Mouse (Mus musculus): ENCODE results near the gene Rtf2. TPM values are rescaled to one million over a fixed set of nuclear protein-coding genes. Genes with fewer than 3 reads are reported as not detected.
A peak's percentile ranks its signal among the peaks of the same experiment; 100 is the strongest.

Gene Rtf2
- polyA plus RNA-seq, 1 experiment from 2014 or later, result 95.5 TPM

DNA sequence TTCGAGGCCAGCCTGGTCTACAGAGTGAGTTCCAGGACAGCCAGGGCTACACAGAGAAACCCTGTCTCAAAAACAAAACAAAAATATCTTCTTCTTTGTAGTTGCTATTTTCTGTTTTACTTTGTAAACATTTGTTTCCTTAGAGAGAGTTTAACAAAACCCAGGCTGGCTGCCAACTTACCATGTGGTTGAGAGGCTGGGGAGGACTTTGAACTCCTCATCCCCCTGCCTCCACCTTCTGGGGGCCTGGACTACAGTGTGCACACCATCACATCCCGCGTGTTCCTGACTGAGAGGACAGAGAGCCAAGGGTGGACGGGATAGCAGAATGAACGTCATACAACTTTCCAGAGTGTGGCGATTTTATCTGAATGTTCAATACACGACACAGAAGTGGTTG lies 65.8 kb downstream of the Rtf2 start:
- 88% methylated on average over 7 of the region's 7 CpGs for WGBS
- no peak for ATAC-seq (ENCODE audit: low FRiP score)
- no peak for DNase-seq (ENCODE audit: low spot score)

DNA sequence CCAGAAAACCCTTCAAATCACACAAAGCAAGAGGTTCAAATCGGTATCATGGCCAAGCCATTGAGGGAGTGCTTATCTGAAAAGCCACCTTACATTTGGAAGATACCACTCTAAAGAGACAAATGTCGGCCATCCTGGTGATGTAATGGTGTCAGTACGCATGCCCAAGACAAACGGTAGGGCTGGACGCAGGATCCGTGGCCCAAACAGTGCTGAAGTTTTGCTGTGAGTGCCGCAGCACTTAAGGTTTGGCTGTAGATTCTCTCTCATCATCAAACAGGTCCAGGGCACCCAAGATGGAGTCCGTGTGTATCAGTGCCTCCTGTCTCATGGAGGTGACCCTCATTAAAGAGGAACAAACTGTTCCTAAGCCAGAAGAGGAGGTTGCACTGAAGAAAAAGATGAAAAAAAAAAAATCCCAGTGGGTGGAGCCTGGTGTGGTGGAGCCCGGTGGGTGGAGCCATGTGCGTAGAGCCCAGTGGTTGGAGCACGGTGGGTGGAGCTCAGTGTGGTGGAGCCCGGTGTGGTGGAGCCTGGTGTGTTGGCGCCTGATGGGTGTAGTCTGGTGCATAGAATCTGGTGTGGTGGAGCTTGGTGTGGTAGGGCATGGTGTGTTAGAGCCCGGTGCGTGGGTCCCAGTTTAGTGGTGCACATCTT lies 69.8 kb downstream of the Rtf2 start:
- H3K27me3 ChIP-seq (ENCODE audit: control insufficient read depth, insufficient read depth, low read length), result no peaks in the 10 kb centered on the region
- H3K9me3 ChIP-seq (ENCODE audit: control insufficient read depth, low read length), result no peaks in the 10 kb centered on the region
- DNase-seq (ENCODE audit: low spot score) (no peak), ATAC-seq (ENCODE audit: low FRiP score) (no peak)
- no peak overlapping the region for H3K27ac ChIP-seq (ENCODE audit: low read depth, low read length)
- H3K4me2 ChIP-seq (replicated peaks; ENCODE audit: low read depth, low read length), result no peak overlapping the region
- no peak overlapping the region for H3K4me3 ChIP-seq (ENCODE audit: low read depth, low read length)
- no peaks in the 10 kb centered on the region for H3K36me3 ChIP-seq (ENCODE audit: control insufficient read depth, insufficient read depth, low read length)
- 92% methylated on average over 15 of the region's 15 CpGs for WGBS
- no peaks in the 10 kb centered on the region for H3K4me1 ChIP-seq (replicated peaks; ENCODE audit: control insufficient read depth, insufficient read depth, low read length)
- H3K9ac ChIP-seq (ENCODE audit: low read depth, low read length), result no peak overlapping the region

More for the DNA sequence above, 65.8 kb downstream of the Rtf2 start:
- Histone ChIP-seq H3K4me2 (replicated peaks; ENCODE audit: low read depth, low read length) (no peak overlapping the region), H3K9ac (ENCODE audit: low read depth, low read length) (no peak overlapping the region), H3K4me1 (replicated peaks; ENCODE audit: control insufficient read depth, insufficient read depth, low read length) (no peaks in the 10 kb centered on the region), H3K4me3 (ENCODE audit: low read depth, low read length) (no peak overlapping the region), H3K27me3 (ENCODE audit: control insufficient read depth, insufficient read depth, low read length) (no peaks in the 10 kb centered on the region), H3K27ac (ENCODE audit: low read depth, low read length) (no peak overlapping the region), H3K36me3 (ENCODE audit: control insufficient read depth, insufficient read depth, low read length) (no peaks in the 10 kb centered on the region), H3K9me3 (ENCODE audit: control insufficient read depth, low read length) (no peaks in the 10 kb centered on the region)

GRCm38 (mm10) chr2:172510899-172511298 lies 70.5 kb downstream of the Rtf2 start:
- no peak overlapping the region for H3K27ac ChIP-seq (ENCODE audit: low read depth, low read length)
- DNase-seq (ENCODE audit: low spot score), result no peak
- no peaks in the 10 kb centered on the region for H3K9me3 ChIP-seq (ENCODE audit: control insufficient read depth, low read length)
- no peaks in the 10 kb centered on the region for H3K4me1 ChIP-seq (replicated peaks; ENCODE audit: control insufficient read depth, insufficient read depth, low read length)
- no peaks in the 10 kb centered on the region for H3K36me3 ChIP-seq (ENCODE audit: control insufficient read depth, insufficient read depth, low read length)
- no peak overlapping the region for H3K4me3 ChIP-seq (ENCODE audit: low read depth, low read length)
- ATAC-seq (ENCODE audit: low FRiP score), result no peak
- 53% methylated on average over 3 of the region's 3 CpGs for WGBS
- H3K27me3 ChIP-seq (ENCODE audit: control insufficient read depth, insufficient read depth, low read length), result no peaks in the 10 kb centered on the region
- H3K4me2 ChIP-seq (replicated peaks; ENCODE audit: low read depth, low read length), result no peak overlapping the region
- no peak overlapping the region for H3K9ac ChIP-seq (ENCODE audit: low read depth, low read length)

DNA sequence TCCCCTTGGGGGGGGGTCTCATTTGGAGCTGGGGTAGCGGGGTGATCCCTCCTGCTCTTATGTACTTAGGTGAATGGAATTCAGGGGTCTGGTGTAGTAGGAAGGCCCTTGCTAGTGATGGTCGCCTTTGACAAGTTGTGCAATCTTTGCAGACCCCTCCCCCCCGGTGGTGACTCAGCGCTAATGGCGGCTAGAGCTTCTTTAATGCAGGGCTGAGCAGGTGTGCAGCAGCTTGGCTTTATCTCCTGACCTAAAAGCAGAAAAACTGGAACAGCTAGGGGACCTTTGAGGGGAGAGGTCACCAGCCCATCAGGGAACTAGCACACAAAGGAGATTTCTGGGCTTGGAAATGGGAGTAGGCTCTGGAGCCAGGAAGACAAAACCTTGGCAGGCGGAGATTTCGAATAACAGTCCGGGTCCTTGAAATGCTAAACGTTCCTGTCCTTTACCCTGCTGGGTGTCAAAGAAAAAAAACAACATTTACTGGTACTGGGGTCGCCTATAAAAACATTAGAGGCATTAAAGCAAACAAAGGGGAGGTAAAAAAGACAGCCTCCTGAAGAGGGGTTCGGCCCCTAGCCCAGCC lies 76.1 kb downstream of the Rtf2 start:
- Histone ChIP-seq H3K4me3 (ENCODE audit: low read depth, low read length) (no peak overlapping the region), H3K9ac (ENCODE audit: low read depth, low read length) (no peak overlapping the region), H3K9me3 (ENCODE audit: control insufficient read depth, low read length) (no peaks in the 10 kb centered on the region), H3K36me3 (ENCODE audit: control insufficient read depth, insufficient read depth, low read length) (no peaks in the 10 kb centered on the region), H3K27me3 (ENCODE audit: control insufficient read depth, insufficient read depth, low read length) (no peaks in the 10 kb centered on the region), H3K4me2 (replicated peaks; ENCODE audit: low read depth, low read length) (no peak overlapping the region), H3K4me1 (replicated peaks; ENCODE audit: control insufficient read depth, insufficient read depth, low read length) (no peaks in the 10 kb centered on the region), H3K27ac (ENCODE audit: low read depth, low read length) (no peak overlapping the region)
- ATAC-seq (ENCODE audit: low FRiP score) (no peak), DNase-seq (ENCODE audit: low spot score) (peak; percentile 16)
- WGBS, result 16% methylated on average over 11 of the region's 11 CpGs

Other genes with a start within 250 kb of the Rtf2 start
- not detected in 2 replicates for gene Mc3r, start 192.1 kb upstream of the Rtf2 start, polyA plus RNA-seq (2014; fragmentation: Nextera tagmentation; extraction: Ambion mirVana)
- 27.6 TPM in 2 replicates for gene Fam210b, start 95.0 kb upstream of the Rtf2 start, polyA plus RNA-seq (2014; fragmentation: Nextera tagmentation; extraction: Ambion mirVana)
- 142 and 144 TPM in 2 replicates for gene Aurka, start 70.0 kb upstream of the Rtf2 start, polyA plus RNA-seq (2014; fragmentation: Nextera tagmentation; extraction: Ambion mirVana)
- 44.7 and 44.9 TPM in 2 replicates for gene Cstf1, start 69.9 kb upstream of the Rtf2 start, polyA plus RNA-seq (2014; fragmentation: Nextera tagmentation; extraction: Ambion mirVana)
- gene Cass4, start 46.8 kb upstream of the Rtf2 start, polyA plus RNA-seq (2014; fragmentation: Nextera tagmentation; extraction: Ambion mirVana), result 0.12 and 0.40 TPM in 2 replicates
- 0.56 and 0.97 TPM in 2 replicates for gene Gcnt7, start 18.0 kb downstream of the Rtf2 start, polyA plus RNA-seq (2014; fragmentation: Nextera tagmentation; extraction: Ambion mirVana)
- 0.31 TPM in 1 of 2 replicates, not detected in the other for gene Fam209, start 32.0 kb downstream of the Rtf2 start, polyA plus RNA-seq (2014; fragmentation: Nextera tagmentation; extraction: Ambion mirVana)
- gene Tfap2c, start 109.0 kb downstream of the Rtf2 start, polyA plus RNA-seq (2014; fragmentation: Nextera tagmentation; extraction: Ambion mirVana), result 2.5 and 2.8 TPM in 2 replicates